Mouse (Mus musculus) retina, postnatal 7 days (tissue): ENCODE data around the gene Sptbn4.
A peak's percentile ranks its signal among the peaks of the same experiment; 100 is the strongest.

Experiments used
- DNase-seq: peaks from one replicate; pipeline ENCODE4 v3.0.0-alpha.2; 2012; ENCODE audit warnings: low read depth, low spot score

The Sptbn4 gene

GRCm38 (mm10) chr7:27384134-27384533 is 63.4 kb downstream of the Sptbn4 start:
- no peak for DNase-seq

- DNase-seq = no peak
Observed at GRCm38 (mm10) chr7:27383233-27383632, 64.3 kb downstream of the Sptbn4 start.

- DNase-seq = no peak
Observed at GRCm38 (mm10) chr7:27381560-27381959, 65.9 kb downstream of the Sptbn4 start.

- no peak for DNase-seq
Observed at GRCm38 (mm10) chr7:27381009-27381408, 66.5 kb downstream of the Sptbn4 start.

GRCm38 (mm10) chr7:27379836-27380235 is 67.7 kb downstream of the Sptbn4 start:
- no peak for DNase-seq

- no peak for DNase-seq
Observed at GRCm38 (mm10) chr7:27378431-27378830, 69.1 kb downstream of the Sptbn4 start.

- DNase-seq = no peak
Observed at GRCm38 (mm10) chr7:27375274-27375673, 72.2 kb downstream of the Sptbn4 start.

GRCm38 (mm10) chr7:27371715-27372462 is 75.6 kb downstream of the Sptbn4 start:
- no peak for DNase-seq

GRCm38 (mm10) chr7:27369111-27369510 is 78.4 kb downstream of the Sptbn4 start:
- DNase-seq = no peak

- no peak for DNase-seq
Observed at GRCm38 (mm10) chr7:27367976-27368375, 79.5 kb downstream of the Sptbn4 start.

- no peak for DNase-seq
Observed at GRCm38 (mm10) chr7:27366082-27366844, 81.2 kb downstream of the Sptbn4 start.

- no peak for DNase-seq
Observed at GRCm38 (mm10) chr7:27364379-27364778, 83.1 kb downstream of the Sptbn4 start.

GRCm38 (mm10) chr7:27361283-27361946 is 86.1 kb downstream of the Sptbn4 start:
- peak; percentile 100 for DNase-seq

- DNase-seq = no peak
Observed at GRCm38 (mm10) chr7:27360749-27361148, 86.7 kb downstream of the Sptbn4 start.

- no peak for DNase-seq
Observed at GRCm38 (mm10) chr7:27359706-27360358, 87.7 kb downstream of the Sptbn4 start.

- DNase-seq = no peak
Observed at GRCm38 (mm10) chr7:27359162-27359561, 88.3 kb downstream of the Sptbn4 start.

- no peak for DNase-seq
Observed at GRCm38 (mm10) chr7:27357595-27357978, 89.9 kb downstream of the Sptbn4 start.

GRCm38 (mm10) chr7:27356861-27357594 is 90.5 kb downstream of the Sptbn4 start, which contains the start of gene Gm20479:
TSS of gene Gm20479 (minus strand) at chr7:27357419.
- no peak for DNase-seq

GRCm38 (mm10) chr7:27356248-27356647 is 91.2 kb downstream of the Sptbn4 start:
- DNase-seq = no peak

GRCm38 (mm10) chr7:27355745-27356240 is 91.7 kb downstream of the Sptbn4 start, which contains the start of gene Shkbp1:
TSS of gene Shkbp1 (minus strand) at chr7:27356019.
- DNase-seq = peak; percentile 78

GRCm38 (mm10) chr7:27355261-27355660 is 92.2 kb downstream of the Sptbn4 start:
- DNase-seq = no peak
